ENCODE assay signal across 8 mouse cellular contexts in genomic region chr2:144676546-144677228, GRCm38 (mm10).
DNase-seq lines count a peak whose midpoint lies in the region; ATAC-seq and TF ChIP-seq lines count a peak whose summit lies in the region.

No protein-coding gene starts in this region.

- TF ChIP-seq POLR2A in lung, adult 2 months (IDR thresholded peaks at IDR 0.05; ENCODE audit: borderline replicate concordance, extremely low read depth, low read depth, low read length), result no peak

- no peak overlapping the region for H3K4me3 ChIP-seq in heart, embryonic 10.5 days
- no peak overlapping the region for H3K4me3 ChIP-seq in lung, adult 2 months (replicated peaks; ENCODE audit: extremely low read depth, low read depth, low read length)
- H3K4me3 ChIP-seq in stomach, embryonic 15.5 days (replicated peaks), result no peak overlapping the region

- no peaks in the 10 kb centered on the region for H3K36me3 ChIP-seq in heart, embryonic 10.5 days
- no peaks in the 10 kb centered on the region for H3K36me3 ChIP-seq in stomach, embryonic 15.5 days

- peaks cover 28% of the 10 kb centered on the region for H3K4me1 ChIP-seq in heart, embryonic 10.5 days
- H3K4me1 ChIP-seq in lung, adult 2 months (ENCODE audit: control insufficient read depth, insufficient read depth, low read length), result no peaks in the 10 kb centered on the region
- H3K4me1 ChIP-seq in stomach, embryonic 15.5 days, result peaks cover 7% of the 10 kb centered on the region

- 44% methylated on average over 13 of the region's 13 CpGs for WGBS in heart, embryonic 10.5 days
- 48% methylated on average over 13 of the region's 13 CpGs for whole genome bisulfite sequencing in lung, adult 2 months
- WGBS in stomach, embryonic 15.5 days, result 41% methylated on average over 13 of the region's 13 CpGs

- TF ChIP-seq CTCF in lung, adult 2 months (IDR thresholded peaks at IDR 0.05; ENCODE audit: insufficient read depth, low read length), result no peak

- peak overlapping the region; percentile 4; the same call in 1 of the 2 replicates for H3K4me2 ChIP-seq in stomach, embryonic 15.5 days

- H3K27me3 ChIP-seq in heart, embryonic 10.5 days (ENCODE audit: insufficient read depth, poor library complexity, severe bottlenecking), result no peaks in the 10 kb centered on the region
- no peaks in the 10 kb centered on the region for H3K27me3 ChIP-seq in stomach, embryonic 15.5 days (replicated peaks)

- ATAC-seq in stomach, embryonic 15.5 days (ENCODE audit: insufficient read depth, low FRiP score, low read depth), result no peak

- peak overlapping the region; percentile 42; the same call in 1 of the 2 replicates for H3K27ac ChIP-seq in heart, embryonic 10.5 days
- 0 out of 2 replicates have a peak overlapping the region, but pooled peaks have one; percentile 11 for H3K27ac ChIP-seq in stomach, embryonic 15.5 days

- H3K9me3 ChIP-seq in heart, embryonic 10.5 days, result no peaks in the 10 kb centered on the region
- H3K9me3 ChIP-seq in stomach, embryonic 15.5 days, result no peaks in the 10 kb centered on the region

- peak; percentile 10 for DNase-seq in retina, postnatal 1 day
- no peak for DNase-seq in retina, embryonic 14.5 days (ENCODE audit: low spot score)
- DNase-seq in heart, embryonic 10.5 days (ENCODE audit: low spot score), result no peak
- DNase-seq in lung, adult 2 months, result peak; percentile 8
- DNase-seq in gastrocnemius, postnatal 25 days, result no peak
- no peak for DNase-seq in spleen, postnatal 36 days (ENCODE audit: low spot score in 2 of 2)
- DNase-seq in frontal cortex, postnatal 36 days (ENCODE audit: low spot score in 2 of 2), result no peak

- no peak overlapping the region for H3K9ac ChIP-seq in stomach, embryonic 15.5 days

Comparison
In these comparisons a context has a peak if more than half of its experiments do, and no peak if none do; other contexts are left out.
1. DNase-seq: peak in retina, postnatal 1 day (single experiment) and lung, adult 2 months (single experiment); none in retina, embryonic 14.5 days (single experiment), heart, embryonic 10.5 days (single experiment), gastrocnemius, postnatal 25 days (single experiment), spleen, postnatal 36 days (0 of 2) and frontal cortex, postnatal 36 days (0 of 2).